Mouse (Mus musculus): Measurements from ENCODE around the gene Mt1.
A peak's percentile ranks its signal among the peaks of the same experiment; 100 is the strongest.

The Mt1 gene

GRCm38 (mm10) chr8:94209639-94210038 is 30.8 kb downstream of the Mt1 start:
- no peak for DNase-seq

GRCm38 (mm10) chr8:94210225-94210624 is 31.3 kb downstream of the Mt1 start:
- no peak for DNase-seq

GRCm38 (mm10) chr8:94213819-94214218 is 34.9 kb downstream of the Mt1 start:
- peak in 1 of 2 experiments; percentile 5 for DNase-seq

- DNase-seq = peak; percentile 99 to 100
These were observed 35.6 kb downstream of the Mt1 start, which contains the start of gene Nup93 for GRCm38 (mm10) chr8:94214252-94215173. Gene Nup93 (plus strand): TSS chr8:94214564.

- no peak for DNase-seq
These were observed 48.6 kb downstream of the Mt1 start for GRCm38 (mm10) chr8:94227381-94227939.

All from kidney, adult 8-10 months (tissue).